Mouse (Mus musculus) midbrain, embryonic 16.5 days (tissue): Measurements from ENCODE around the gene Yif1a. TPM values are rescaled to one million over a fixed set of nuclear protein-coding genes. Genes with fewer than 3 reads are reported as not detected.

Experiments
- ATAC-seq: fragments of 200-750 bp; cut with Nextera tagmentation; 2 replicates; pipeline ENCODE4 v1.8.0; 2017; ENCODE audit warnings: moderate TSS enrichment
- H3K27ac ChIP-seq: fragments of 300-500 bp; sonication (generic); 2 replicates; pipeline ENCODE4 v1.5.1; 2014; ENCODE audit warnings: mild to moderate bottlenecking, low read length, mixed read lengths
- H3K27me3 ChIP-seq: fragments of 300-500 bp; sonication (generic); 2 replicates; pipeline ENCODE4 v1.6.1; 2014; ENCODE audit warnings: low read depth, low read length, mixed read lengths; ENCODE audit not compliant: control insufficient read depth, insufficient read depth
- H3K36me3 ChIP-seq: fragments of 300-500 bp; sonication (generic); 2 replicates; pipeline ENCODE4 v1.6.1; 2014; ENCODE audit warnings: mild to moderate bottlenecking, low read length, moderate library complexity, mixed read lengths; ENCODE audit not compliant: control insufficient read depth, insufficient read depth
- H3K4me1 ChIP-seq: fragments of 300-500 bp; sonication (generic); 2 replicates; pipeline ENCODE4 v1.6.1; 2014; ENCODE audit warnings: mild to moderate bottlenecking, low read length, mixed read lengths; ENCODE audit not compliant: control insufficient read depth, insufficient read depth
- H3K4me2 ChIP-seq: fragments of 300-500 bp; sonication (generic); 2 replicates; pipeline ENCODE4 v1.6.1; 2014; ENCODE audit warnings: mild to moderate bottlenecking, low read length, mixed read lengths
- H3K4me3 ChIP-seq: fragments of 300-500 bp; sonication (generic); 2 replicates; pipeline ENCODE4 v1.5.1; 2014; ENCODE audit warnings: low read depth, mild to moderate bottlenecking, low read length, moderate library complexity, mixed read lengths
- H3K9ac ChIP-seq: fragments of 300-500 bp; sonication (generic); 2 replicates; pipeline ENCODE4 v1.6.1; 2014; ENCODE audit warnings: low read depth, low read length, mixed read lengths
- H3K9me3 ChIP-seq: fragments of 300-500 bp; sonication (generic); replicated peaks from 2 replicates; pipeline ENCODE4 v1.6.1; 2014; ENCODE audit warnings: mild to moderate bottlenecking, low read length, mixed read lengths; ENCODE audit not compliant: control insufficient read depth, poor library complexity, severe bottlenecking
- WGBS: fragments of 180-500 bp; shearing (Covaris S2); extraction: QIAGEN DNeasy Blood & Tissue Kit; methylation state at CpG from one replicate; pipeline ENCODE4 v1.1.7; 2014; 5-methylcytosine and 5-hydroxymethylcytosine counted together
- polyA plus RNA-seq: library from polyadenylated mRNA; unstranded; fragments of >200 nt; fragmentation: Nextera tagmentation; extraction: Ambion mirVana; gene quantifications from 2 replicates; pipeline ENCODE4 v1.2.1, GENCODE M21; 2015

The Yif1a gene
- polyA plus RNA-seq, 1 experiment from 2014 or later = 46.6 TPM

- Histone ChIP-seq H3K4me2 (peak overlapping the region; percentile 69), H3K9me3 (no peaks in the 10 kb centered on the region), H3K27ac (no peak overlapping the region), H3K9ac (peak overlapping the region; percentile 68), H3K4me1 (peaks cover 28% of the 10 kb centered on the region), H3K36me3 (peaks cover 19% of the 10 kb centered on the region), H3K27me3 (peaks cover 5% of the 10 kb centered on the region), H3K4me3 (peak overlapping the region; percentile 52)
- ATAC-seq = no peak
- 87% methylated on average over 4 of the region's 4 CpGs for WGBS
Observed at GRCm38 (mm10) chr19:5089324-5089723, 986 bp downstream of the Yif1a start.

- H3K4me3 ChIP-seq = no peak overlapping the region
- H3K27ac ChIP-seq = no peak overlapping the region
- H3K4me2 ChIP-seq = no peak overlapping the region
- peaks cover 53% of the 10 kb centered on the region for H3K4me1 ChIP-seq
- H3K9ac ChIP-seq = no peak overlapping the region
- H3K9me3 ChIP-seq = no peaks in the 10 kb centered on the region
- peaks cover 19% of the 10 kb centered on the region for H3K36me3 ChIP-seq
- H3K27me3 ChIP-seq = no peaks in the 10 kb centered on the region
- 92% methylated on average over 10 of the region's 10 CpGs for WGBS
- no peak for ATAC-seq
Observed at GRCm38 (mm10) chr19:5092083-5092482, 3.7 kb downstream of the Yif1a start.

- 75% methylated on average over 12 of the region's 12 CpGs for WGBS
- H3K4me2 ChIP-seq = peak overlapping the region; percentile 88
- H3K4me1 ChIP-seq = peaks cover 52% of the 10 kb centered on the region
- H3K9me3 ChIP-seq = no peaks in the 10 kb centered on the region
- H3K27me3 ChIP-seq = no peaks in the 10 kb centered on the region
- H3K9ac ChIP-seq = peak overlapping the region; percentile 100
- no peak; the same call in 1 of the 2 replicates for ATAC-seq
- H3K36me3 ChIP-seq = peaks cover 19% of the 10 kb centered on the region
- peak overlapping the region; percentile 98 for H3K27ac ChIP-seq
- H3K4me3 ChIP-seq = peak overlapping the region; percentile 89
Observed at GRCm38 (mm10) chr19:5093481-5094242, 5.3 kb downstream of the Yif1a start.

GRCm38 (mm10) chr19:5094243-5094632 is 5.9 kb downstream of the Yif1a start:
- Histone ChIP-seq H3K9me3 (no peaks in the 10 kb centered on the region), H3K36me3 (peaks cover 19% of the 10 kb centered on the region), H3K9ac (peak overlapping the region; percentile 100), H3K4me3 (peak overlapping the region; percentile 89), H3K27ac (peak overlapping the region; percentile 98), H3K4me1 (peaks cover 53% of the 10 kb centered on the region), H3K27me3 (no peaks in the 10 kb centered on the region), H3K4me2 (peak overlapping the region; percentile 88)
- WGBS = under 1% methylated on average over 19 of the region's 21 CpGs
- ATAC-seq = peak; percentile 61

- no peaks in the 10 kb centered on the region for H3K9me3 ChIP-seq
- peak overlapping the region; percentile 98 for H3K27ac ChIP-seq
- H3K9ac ChIP-seq = peak overlapping the region; percentile 100
- peak overlapping the region; percentile 88 for H3K4me2 ChIP-seq
- WGBS = 25% methylated on average over 11 of the region's 11 CpGs
- H3K4me3 ChIP-seq = peak overlapping the region; percentile 89
- peaks cover 22% of the 10 kb centered on the region for H3K36me3 ChIP-seq
- no peak; the same call in 1 of the 2 replicates for ATAC-seq
- H3K27me3 ChIP-seq = no peaks in the 10 kb centered on the region
- H3K4me1 ChIP-seq = peaks cover 54% of the 10 kb centered on the region
Observed at GRCm38 (mm10) chr19:5094746-5095417, 6.5 kb downstream of the Yif1a start.

- peak overlapping the region; percentile 100 for H3K9ac ChIP-seq
- no peaks in the 10 kb centered on the region for H3K9me3 ChIP-seq
- H3K4me3 ChIP-seq = peak overlapping the region; percentile 89
- WGBS = 4% methylated on average over 9 of the region's 9 CpGs
- no peak for ATAC-seq
- H3K4me2 ChIP-seq = peak overlapping the region; percentile 88
- H3K36me3 ChIP-seq = peaks cover 31% of the 10 kb centered on the region
- peaks cover 55% of the 10 kb centered on the region for H3K4me1 ChIP-seq
- H3K27me3 ChIP-seq = no peaks in the 10 kb centered on the region
- peak overlapping the region; percentile 98 for H3K27ac ChIP-seq
Observed at GRCm38 (mm10) chr19:5095887-5096474, 7.6 kb downstream of the Yif1a start.

- no peaks in the 10 kb centered on the region for H3K27me3 ChIP-seq
- H3K36me3 ChIP-seq = peaks cover 25% of the 10 kb centered on the region
- peak; percentile 22 for ATAC-seq
- H3K9ac ChIP-seq = peak overlapping the region; percentile 100
- under 1% methylated on average over 26 of the region's 31 CpGs for WGBS
- H3K27ac ChIP-seq = peak overlapping the region; percentile 98
- H3K4me1 ChIP-seq = peaks cover 55% of the 10 kb centered on the region
- H3K9me3 ChIP-seq = no peaks in the 10 kb centered on the region
- H3K4me3 ChIP-seq = peak overlapping the region; percentile 89
- H3K4me2 ChIP-seq = peak overlapping the region; percentile 88
Observed at GRCm38 (mm10) chr19:5097521-5098362, 9.4 kb downstream of the Yif1a start.

- peaks cover 53% of the 10 kb centered on the region for H3K4me1 ChIP-seq
- 3% methylated on average over 38 of the region's 48 CpGs for WGBS
Observed at GRCm38 (mm10) chr19:5098363-5099143, 10.2 kb downstream of the Yif1a start, which contains the start of gene Cnih2. Gene Cnih2, minus strand, starts transcription at chr19:5098521.

More at GRCm38 (mm10) chr19:5098363-5099143, 10.2 kb downstream of the Yif1a start, which contains the start of gene Cnih2:
- Histone ChIP-seq H3K4me3 (peak within 1 kb of the TSS; percentile 89), H3K9me3 (no peaks in the 10 kb centered on the region), H3K9ac (peak within 1 kb of the TSS; percentile 100), H3K36me3 (peaks cover 22% of the 10 kb centered on the region), H3K27me3 (no peaks in the 10 kb centered on the region), H3K27ac (peak within 1 kb of the TSS; percentile 98), H3K4me2 (peak within 1 kb of the TSS; percentile 88)
- peak; percentile 73 for ATAC-seq
